Mouse (Mus musculus) ES-Bruce4 (cell line): ENCODE measurements around the gene Kremen2. TPM values are rescaled to one million over a fixed set of nuclear protein-coding genes. Genes with fewer than 3 reads are reported as not detected.

Source experiments
- H3K27ac ChIP-seq: 2 replicates; pipeline ENCODE4 v1.5.1; 2012; ENCODE audit warnings: low read length, inconsistent platforms; ENCODE audit not compliant: insufficient read depth
- H3K27me3 ChIP-seq: 2 replicates; pipeline ENCODE4 v1.6.1; 2012; ENCODE audit warnings: mild to moderate bottlenecking, low read length, inconsistent platforms; ENCODE audit not compliant: control insufficient read depth, poor library complexity, insufficient read depth, severe bottlenecking
- H3K36me3 ChIP-seq: 2 replicates; pipeline ENCODE4 v1.6.1; 2012; ENCODE audit warnings: inconsistent platforms, mild to moderate bottlenecking, low read length, moderate library complexity; ENCODE audit not compliant: control insufficient read depth, poor library complexity, insufficient read depth, severe bottlenecking
- H3K4me1 ChIP-seq: one replicate; pipeline ENCODE4 v1.8.1; 2011; ENCODE audit warnings: low read length; ENCODE audit not compliant: control insufficient read depth, insufficient read depth
- H3K4me3 ChIP-seq: 2 replicates; pipeline ENCODE4 v1.5.1; 2011; ENCODE audit warnings: low read depth, mild to moderate bottlenecking, low read length
- H3K9ac ChIP-seq: 2 replicates; pipeline ENCODE4 v1.6.1; 2012; ENCODE audit warnings: low read depth, mild to moderate bottlenecking, inconsistent platforms; ENCODE audit not compliant: poor library complexity, severe bottlenecking
- H3K9me3 ChIP-seq: replicated peaks from 2 replicates; pipeline ENCODE4 v1.6.1; 2012; ENCODE audit warnings: mild to moderate bottlenecking, low read length, inconsistent platforms; ENCODE audit not compliant: control insufficient read depth, poor library complexity, insufficient read depth, severe bottlenecking
- CTCF ChIP-seq: IDR thresholded peaks from one replicate; pipeline ENCODE4 v1.8.1; 2011; ENCODE audit warnings: low read depth, low read length
- EP300 ChIP-seq: IDR thresholded peaks from 2 replicates; pipeline ENCODE4 v1.6.1; 2011; ENCODE audit warnings: low read depth, low read length; ENCODE audit not compliant: insufficient read depth
- POLR2A ChIP-seq: IDR thresholded peaks from one replicate; pipeline ENCODE4 v1.8.1; 2011; ENCODE audit warnings: low read length; ENCODE audit not compliant: insufficient read depth
- polyA plus RNA-seq: library from polyadenylated mRNA; stranded (reverse); fragments of >200 nt; gene quantifications from 2 replicates; pipeline ENCODE4 v1.2.4, GENCODE M21; 2011; ENCODE audit warnings: low read depth; ENCODE audit not compliant: missing spikeins, insufficient read depth, insufficient read length

Kremen2 gene
- polyA plus RNA-seq, 1 experiment = 0.57 TPM

GRCm38 (mm10) chr17:23703301-23703700 lies 42.3 kb downstream of the Kremen2 start:
- Histone ChIP-seq H3K4me1 (peaks cover 6% of the 10 kb centered on the region), H3K9me3 (no peaks in the 10 kb centered on the region), H3K27me3 (no peaks in the 10 kb centered on the region), H3K27ac (no peak overlapping the region), H3K4me3 (no peak overlapping the region), H3K9ac (no peak overlapping the region), H3K36me3 (no peaks in the 10 kb centered on the region)
- TF ChIP-seq POLR2A (no peak), EP300 (no peak), CTCF (no peak)

GRCm38 (mm10) chr17:23700079-23700478 lies 45.6 kb downstream of the Kremen2 start:
- Histone ChIP-seq H3K36me3 (no peaks in the 10 kb centered on the region), H3K9me3 (no peaks in the 10 kb centered on the region), H3K4me1 (peaks cover 9% of the 10 kb centered on the region), H3K27me3 (no peaks in the 10 kb centered on the region), H3K4me3 (peak overlapping the region; percentile 61), H3K27ac (no peak overlapping the region), H3K9ac (peak overlapping the region; percentile 76)
- TF ChIP-seq EP300 (0 out of 2 replicates have a peak, but pooled peaks have one; percentile 43), POLR2A (no peak), CTCF (peak; percentile 92)

GRCm38 (mm10) chr17:23699131-23700077 lies 46.2 kb downstream of the Kremen2 start:
- Histone ChIP-seq H3K27ac (no peak overlapping the region), H3K9ac (peak overlapping the region; percentile 76), H3K36me3 (no peaks in the 10 kb centered on the region), H3K27me3 (no peaks in the 10 kb centered on the region), H3K4me1 (peaks cover 6% of the 10 kb centered on the region), H3K9me3 (no peaks in the 10 kb centered on the region), H3K4me3 (peak overlapping the region; percentile 61)
- no peak for TF ChIP-seq EP300
- TF ChIP-seq CTCF = no peak
- TF ChIP-seq POLR2A = no peak

GRCm38 (mm10) chr17:23695801-23696200 lies 49.8 kb downstream of the Kremen2 start:
- Histone ChIP-seq H3K27ac (peak overlapping the region; percentile 55), H3K4me3 (no peak overlapping the region), H3K9ac (peak overlapping the region; percentile 13; the same call in 1 of the 2 replicates), H3K36me3 (no peaks in the 10 kb centered on the region), H3K9me3 (no peaks in the 10 kb centered on the region), H3K4me1 (peaks cover 10% of the 10 kb centered on the region), H3K27me3 (no peaks in the 10 kb centered on the region)
- TF ChIP-seq POLR2A (no peak), EP300 (0 out of 2 replicates have a peak, but pooled peaks have one; percentile 21)

GRCm38 (mm10) chr17:23694491-23694890 lies 51.1 kb downstream of the Kremen2 start:
- Histone ChIP-seq H3K27me3 (no peaks in the 10 kb centered on the region), H3K27ac (peak overlapping the region; percentile 91), H3K4me1 (peaks cover 10% of the 10 kb centered on the region), H3K9me3 (no peaks in the 10 kb centered on the region), H3K4me3 (no peak overlapping the region), H3K36me3 (no peaks in the 10 kb centered on the region), H3K9ac (no peak overlapping the region)
- TF ChIP-seq POLR2A (no peak), EP300 (peak; percentile 92)

Other genes starting within 250 kb of the Kremen2 start
- gene Zfp213, start 181.6 kb downstream of the Kremen2 start, polyA plus RNA-seq = 4.2 and 4.9 TPM in 2 replicates
- 25.1 and 27.7 TPM in 2 replicates for gene Zfp13, start 146.3 kb downstream of the Kremen2 start, polyA plus RNA-seq
- gene Zscan10, start 145.0 kb downstream of the Kremen2 start, polyA plus RNA-seq = 51.8 and 58.5 TPM in 2 replicates
- gene Mmp25, start 100.6 kb downstream of the Kremen2 start, polyA plus RNA-seq = 10.9 and 12.6 TPM in 2 replicates
- gene Bicdl2, start 85.3 kb downstream of the Kremen2 start, polyA plus RNA-seq = 2.9 and 3.2 TPM in 2 replicates
- gene Hcfc1r1, start 72.2 kb downstream of the Kremen2 start, polyA plus RNA-seq = 145 and 149 TPM in 2 replicates
- gene Thoc6, start 72.0 kb downstream of the Kremen2 start, polyA plus RNA-seq = 57.3 and 63.1 TPM in 2 replicates
- 51.7 and 61.7 TPM in 2 replicates for gene Tnfrsf12a, start 68.4 kb downstream of the Kremen2 start, polyA plus RNA-seq
- gene Cldn6, start 66.6 kb downstream of the Kremen2 start, polyA plus RNA-seq = 300 and 333 TPM in 2 replicates
- 1.7 and 2.9 TPM in 2 replicates for gene Cldn9, start 61.8 kb downstream of the Kremen2 start, polyA plus RNA-seq
- gene 1520401A03Rik, start 23.1 kb downstream of the Kremen2 start, polyA plus RNA-seq = 3.6 and 4.1 TPM in 2 replicates
- 26.5 and 27.7 TPM in 2 replicates for gene Pkmyt1, start 19.5 kb downstream of the Kremen2 start, polyA plus RNA-seq
- gene Paqr4, start 5.0 kb downstream of the Kremen2 start, polyA plus RNA-seq = 2.4 and 2.7 TPM in 2 replicates
- gene Flywch1, start 25.8 kb upstream of the Kremen2 start, polyA plus RNA-seq = 32.9 and 34.2 TPM in 2 replicates
- gene Flywch2, start 40.2 kb upstream of the Kremen2 start, polyA plus RNA-seq = 10.7 and 13.1 TPM in 2 replicates
- gene Srrm2, start 44.7 kb upstream of the Kremen2 start, polyA plus RNA-seq = 552 and 560 TPM in 2 replicates
- 398 and 458 TPM in 2 replicates for gene Elob, start 83.3 kb upstream of the Kremen2 start, polyA plus RNA-seq
- gene Prss33, start 90.2 kb upstream of the Kremen2 start, polyA plus RNA-seq = 1.6 and 2.0 TPM in 2 replicates
- not detected in 2 replicates for gene Prss32, start 98.0 kb upstream of the Kremen2 start, polyA plus RNA-seq
- 16.0 and 19.3 TPM in 2 replicates for gene Prss41, start 98.3 kb upstream of the Kremen2 start, polyA plus RNA-seq
- not detected in 2 replicates for gene Prss21, start 122.2 kb upstream of the Kremen2 start, polyA plus RNA-seq
- gene Dcpp1, start 135.0 kb upstream of the Kremen2 start, polyA plus RNA-seq = not detected in 2 replicates
- gene Dcpp2, start 135.0 kb upstream of the Kremen2 start, polyA plus RNA-seq = not detected in 2 replicates
- not detected in 2 replicates for gene Dcpp3, start 171.6 kb upstream of the Kremen2 start, polyA plus RNA-seq
- not detected in 2 replicates for gene Sbp, start 195.8 kb upstream of the Kremen2 start, polyA plus RNA-seq
- gene Sbpl, start 209.4 kb upstream of the Kremen2 start, polyA plus RNA-seq = not detected in 2 replicates
- gene Prss30, start 234.7 kb upstream of the Kremen2 start, polyA plus RNA-seq = not detected in 2 replicates